Mouse (Mus musculus) spleen, postnatal 0 days (tissue): ENCODE data around the gene Lrp11. TPM values are rescaled to one million over a fixed set of nuclear protein-coding genes. Genes with fewer than 3 reads are reported as not detected.

ENCODE experiments used
- polyA plus RNA-seq: library from polyadenylated mRNA; unstranded; fragments of >200 nt; fragmentation: Nextera tagmentation; extraction: Ambion mirVana; gene quantifications from 2 replicates; pipeline ENCODE4 v1.2.1, GENCODE M21; 2015

Gene Lrp11
- 0.58 and 0.84 TPM in 2 replicates for polyA plus RNA-seq

DNA sequence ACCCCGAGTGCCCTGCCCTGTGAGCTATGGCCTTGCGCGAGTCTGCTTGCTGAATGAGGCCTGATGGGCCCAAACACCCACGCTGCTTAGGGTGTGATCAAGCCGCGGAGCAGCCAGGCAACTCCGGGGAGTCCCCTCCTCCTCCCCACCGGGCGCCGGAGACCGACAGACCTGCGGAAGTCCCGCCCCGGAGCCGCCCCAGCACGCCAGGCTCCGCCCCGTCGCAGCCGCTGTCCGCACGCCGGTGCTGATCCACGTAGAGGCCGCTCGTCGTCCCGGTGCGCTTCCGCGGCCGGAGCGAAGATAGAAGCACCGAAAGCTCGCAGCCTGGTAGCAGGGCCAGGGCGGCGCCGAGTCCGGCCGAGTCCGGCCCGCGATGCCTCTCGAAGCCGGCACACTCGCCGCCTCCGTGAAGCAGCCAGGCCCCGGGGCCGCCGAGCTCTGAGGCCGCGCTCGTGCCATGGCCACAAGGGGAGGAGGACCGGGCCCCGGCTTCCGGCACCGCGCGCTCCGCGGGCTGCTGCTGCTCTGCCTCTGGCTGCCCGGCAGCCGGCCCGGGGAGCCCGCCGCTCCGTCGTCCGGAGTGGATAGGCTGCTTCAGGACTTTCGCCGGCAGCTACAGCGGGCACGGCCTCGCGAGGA lies at the start of gene Lrp11:
Gene Lrp11, plus strand, starts transcription at position 209 of the 642 bp plus-strand sequence.

DNA sequence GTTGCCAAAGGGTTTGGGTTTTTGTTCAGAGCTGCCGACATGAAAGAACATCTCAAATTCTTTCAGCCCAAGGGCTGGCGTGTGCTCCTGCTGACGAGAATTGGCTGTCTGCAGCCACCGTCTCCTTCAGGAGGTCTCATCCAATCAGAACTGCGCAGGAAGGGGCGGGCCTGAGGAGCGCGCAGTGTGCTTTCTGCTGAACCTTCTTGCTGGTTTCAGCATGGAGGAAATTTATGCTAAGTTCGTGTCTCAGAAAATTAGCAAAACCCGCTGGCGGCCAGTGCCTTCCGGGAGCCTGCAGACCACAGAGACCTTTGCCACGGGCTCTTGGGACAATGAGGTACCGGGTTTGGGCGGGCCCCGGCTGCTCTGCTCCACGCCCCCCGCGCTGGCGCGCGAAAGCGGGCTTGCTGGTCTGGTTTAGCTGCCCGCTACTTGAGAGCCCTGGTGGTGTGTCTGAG lies 77.8 kb downstream of the Lrp11 start, which contains the start of gene Nup43:
Gene Nup43, plus strand, starts transcription at position 162 of the 461 bp plus-strand sequence.

Other genes starting within 250 kb of the Lrp11 start
- 2.7 and 3.3 TPM in 2 replicates for gene Ulbp1, start 116.2 kb upstream of the Lrp11 start, polyA plus RNA-seq
- gene Nup43, start 77.7 kb downstream of the Lrp11 start, polyA plus RNA-seq, result 28.9 and 29.8 TPM in 2 replicates
- 126 and 129 TPM in 2 replicates for gene Pcmt1, start 91.3 kb downstream of the Lrp11 start, polyA plus RNA-seq
- 3.1 and 3.7 TPM in 2 replicates for gene Lats1, start 91.4 kb downstream of the Lrp11 start, polyA plus RNA-seq
- gene Katna1, start 136.2 kb downstream of the Lrp11 start, polyA plus RNA-seq, result 36.3 and 37.3 TPM in 2 replicates
- gene Ginm1, start 203.0 kb downstream of the Lrp11 start, polyA plus RNA-seq, result 56.3 and 60.2 TPM in 2 replicates
- gene Ppil4, start 203.1 kb downstream of the Lrp11 start, polyA plus RNA-seq, result 32.9 and 33.1 TPM in 2 replicates
- gene Zc3h12d, start 242.7 kb downstream of the Lrp11 start, polyA plus RNA-seq, result 0.82 and 1.1 TPM in 2 replicates